Mouse (Mus musculus): ENCODE measurements at regions not wholly inside any gene's neighbourhood (a gene's known extent, or its start where the extent isn't known, plus 50 kb on each side); places are given as distances from the start of the nearest gene placed in this dataset.
A peak's percentile ranks its signal among the peaks of the same experiment; 100 is the strongest.

GRCm38 (mm10) chr17:39889328-39889727 is 61.0 kb upstream of the Esp38 start:
- peak in 1 of 2 experiments; percentile 32 for DNase-seq

Measured in kidney, postnatal 25 days (tissue).